Mouse (Mus musculus) fat pad, adult 2 months (tissue): Measurements from ENCODE around the gene Hoxa13.

Experiments used
- DNase-seq: peaks from one replicate; pipeline ENCODE4 v3.0.0-alpha.2; 2011; ENCODE audit warnings: low read depth, low spot score; ENCODE audit errors: extremely low read depth

Hoxa13 gene

DNA sequence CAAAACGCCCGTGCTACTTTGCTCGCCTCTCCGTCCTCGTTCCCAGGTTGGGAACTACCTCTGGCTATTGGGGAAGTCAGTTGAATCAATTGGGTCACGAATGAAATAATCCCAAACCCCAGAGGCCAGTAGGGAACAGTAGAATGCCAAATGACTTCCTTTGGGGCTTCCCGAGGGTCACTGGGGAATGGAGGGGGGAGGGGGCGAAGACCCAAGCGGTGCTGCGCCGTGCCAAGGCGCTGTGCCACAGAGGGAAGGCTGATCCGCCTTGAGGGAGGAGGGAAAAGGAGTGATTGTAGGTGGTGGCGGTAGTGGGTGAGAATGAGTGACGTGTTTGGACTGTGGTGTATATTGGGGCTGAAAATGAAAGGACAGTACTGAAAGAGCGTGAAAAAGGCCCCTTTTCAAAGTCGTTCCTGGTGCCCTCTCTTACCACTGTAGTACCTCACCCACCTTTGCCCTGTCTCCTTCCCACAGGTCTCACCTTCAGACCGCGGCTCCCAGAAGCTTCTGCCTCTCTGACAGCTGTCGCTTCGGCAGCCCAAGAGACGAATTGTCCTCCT lies 48.0 kb downstream of the Hoxa13 start:
- no peak for DNase-seq

DNA sequence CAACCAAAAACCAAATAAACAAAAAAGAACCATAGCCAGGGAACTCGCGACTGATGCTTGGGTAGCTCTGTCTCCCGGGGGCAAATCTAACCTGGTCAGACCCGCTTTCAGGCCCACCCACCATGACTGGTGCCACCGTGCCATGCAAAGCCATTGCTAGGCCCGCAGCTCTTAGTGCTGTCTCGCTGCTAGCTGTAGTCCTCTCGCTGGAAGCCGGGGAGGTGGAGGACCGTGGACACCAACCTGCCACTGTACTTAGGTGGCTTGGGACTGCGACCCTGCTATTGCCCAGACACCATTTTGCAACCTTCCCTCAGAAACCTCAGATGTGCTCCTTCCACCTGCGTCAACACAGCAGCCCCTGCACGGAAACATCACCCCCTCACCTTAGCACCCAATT lies 48.7 kb downstream of the Hoxa13 start:
- no peak for DNase-seq

DNA sequence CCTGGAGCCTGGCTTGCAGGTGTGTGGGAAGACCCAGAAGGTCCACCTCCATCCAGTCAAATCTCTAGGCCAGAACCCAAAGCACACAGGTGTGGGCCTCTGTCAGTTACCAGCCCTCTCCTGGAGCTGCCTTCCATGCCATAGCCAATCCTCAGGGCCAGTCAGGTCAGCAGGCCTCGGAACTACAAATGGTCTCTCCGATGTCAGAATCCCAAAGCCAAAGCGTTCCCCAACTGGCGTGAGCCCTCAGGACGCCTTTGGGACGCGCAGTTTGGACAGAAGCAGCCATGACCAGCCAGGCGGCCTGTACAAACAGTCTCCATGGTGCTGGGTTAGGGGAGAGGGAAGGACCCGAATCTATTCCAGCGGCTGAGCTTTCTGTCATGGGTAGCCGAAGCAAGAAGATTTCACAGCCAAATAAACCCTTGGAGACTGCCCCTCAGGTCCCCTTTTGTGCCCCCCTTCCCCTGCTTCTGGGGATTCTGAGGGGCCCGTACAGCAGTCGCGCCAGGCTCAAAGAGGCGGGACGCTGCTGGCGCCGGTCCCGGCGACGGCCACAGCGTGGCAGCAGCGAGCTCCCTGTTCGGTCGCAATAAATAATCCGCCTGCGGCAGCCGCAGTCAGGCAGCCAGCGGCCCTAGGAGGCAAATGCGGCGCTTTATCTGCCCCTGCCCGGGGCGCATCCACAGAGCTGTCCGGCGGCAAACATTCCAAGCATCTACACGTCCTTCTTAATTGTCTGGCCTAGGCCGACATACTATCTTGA lies 49.3 kb downstream of the Hoxa13 start:
- DNase-seq, result no peak

GRCm38 (mm10) chr6:52209685-52210046 lies 51.0 kb downstream of the Hoxa13 start:
- no peak for DNase-seq

- DNase-seq, result no peak
Measured at GRCm38 (mm10) chr6:52208868-52209684, 51.6 kb downstream of the Hoxa13 start.

GRCm38 (mm10) chr6:52208072-52208867 lies 52.4 kb downstream of the Hoxa13 start, which contains the start of gene Hoxa6:
TSS of gene Hoxa6 (minus strand) at chr6:52208722.
- DNase-seq, result no peak
